Mouse (Mus musculus): ENCODE measurements around the gene Klk7. TPM values are rescaled to one million over a fixed set of nuclear protein-coding genes. Genes with fewer than 3 reads are reported as not detected.

Klk7 gene
- total RNA-seq (2023), result not detected in 2 replicates

GRCm38 (mm10) chr7:43810994-43811393 lies at the start of gene Klk7:
Gene Klk7, plus strand, starts transcription at chr7:43811294.

DNA sequence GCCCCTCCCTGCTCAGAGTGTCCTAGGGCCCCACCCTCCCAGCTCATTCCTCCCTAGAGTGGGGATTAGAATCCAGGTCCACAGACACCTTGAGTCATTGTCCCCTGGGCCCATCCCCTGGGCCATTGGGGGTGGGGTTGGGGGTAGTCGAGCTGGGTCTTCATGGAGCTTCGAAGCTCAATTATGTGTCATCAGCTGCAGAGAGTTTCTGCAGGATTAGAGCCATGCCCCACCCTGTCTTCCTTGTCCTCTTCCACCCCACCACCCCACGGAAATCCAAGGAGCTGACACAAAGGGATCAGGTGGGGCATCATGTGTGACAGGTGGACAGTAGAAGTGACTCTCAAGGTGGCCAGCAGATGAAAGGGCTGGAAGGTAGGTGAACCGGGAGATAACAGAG lies 42.5 kb upstream of the Klk7 start, which contains the start of gene Klk12:
Gene Klk12, plus strand, starts transcription at position 301 of the 400 bp plus-strand sequence.

DNA sequence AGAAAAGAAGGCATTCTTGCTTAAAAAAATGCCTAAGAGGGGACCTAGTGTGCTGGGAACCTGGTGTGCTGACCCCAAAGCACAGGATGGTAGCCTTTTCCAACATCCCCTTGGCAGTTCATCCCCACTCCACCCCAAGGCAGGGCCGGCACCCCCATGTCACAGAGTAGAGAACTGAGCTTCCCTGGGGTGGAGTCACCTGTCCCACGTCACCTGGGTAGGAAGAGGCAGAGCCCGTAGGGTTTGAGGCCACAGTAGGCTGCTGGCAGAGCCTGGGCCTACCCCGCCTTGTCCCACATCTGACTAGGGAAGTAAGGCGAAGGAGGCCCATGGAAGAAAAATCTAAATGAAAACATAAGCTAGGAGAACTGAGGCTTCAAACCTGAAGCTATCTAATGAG lies 36.7 kb upstream of the Klk7 start, which contains the start of gene Klk11:
Gene Klk11, plus strand, starts transcription at position 241 of the 400 bp plus-strand sequence.

GRCm38 (mm10) chr7:43780746-43781145 lies 30.3 kb upstream of the Klk7 start, which contains the start of gene Klk10:
Gene Klk10, plus strand, starts transcription at chr7:43781035.

DNA sequence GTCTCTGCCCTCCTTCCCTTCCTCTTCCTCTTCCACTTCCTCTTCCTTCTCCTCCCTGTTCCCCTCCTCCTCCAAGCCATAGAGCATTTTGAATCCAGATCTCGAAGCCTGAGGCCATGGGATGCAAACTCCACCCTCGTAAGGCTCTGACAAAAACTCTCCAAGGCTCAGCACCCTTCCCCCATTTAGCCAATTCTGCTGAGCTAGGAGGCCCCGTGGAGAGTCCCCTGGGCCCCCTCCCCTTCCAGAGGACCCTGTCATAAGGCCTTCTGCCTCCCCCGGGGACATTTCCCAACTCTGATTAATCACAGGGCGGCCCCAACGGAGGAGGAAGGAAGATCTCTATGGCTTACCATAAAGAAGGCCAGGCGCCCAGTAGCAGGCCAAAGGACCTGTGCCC lies 19.5 kb upstream of the Klk7 start, which contains the start of gene Klk9:
Gene Klk9, plus strand, starts transcription at position 301 of the 400 bp plus-strand sequence.

DNA sequence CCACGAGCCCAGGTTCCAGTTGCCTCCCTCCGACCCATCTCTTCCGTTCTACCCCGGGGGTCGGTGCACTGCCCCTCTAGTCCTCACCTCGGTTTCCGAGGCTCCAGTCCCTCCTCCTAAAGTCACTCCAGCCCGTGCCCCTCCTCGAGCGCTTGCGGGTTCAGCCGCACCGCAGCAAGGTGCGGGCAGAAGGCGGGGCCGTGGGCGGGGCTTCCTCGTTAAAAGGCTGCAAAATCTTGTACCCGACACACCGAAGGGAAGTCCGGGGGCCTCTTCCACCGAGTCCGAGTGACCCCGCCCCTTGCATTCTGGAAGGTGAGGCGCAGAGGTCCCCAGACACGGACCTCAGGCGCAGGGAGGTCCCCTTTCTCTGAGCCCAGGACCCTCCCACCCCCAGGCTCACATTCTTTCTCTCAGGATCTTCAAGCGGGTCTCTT lies 13.7 kb upstream of the Klk7 start, which contains the start of gene Klk8:
Gene Klk8, plus strand, starts transcription at position 245 of the 437 bp plus-strand sequence.

GRCm38 (mm10) chr7:43824199-43824598 lies 13.1 kb downstream of the Klk7 start, which contains the start of gene Klk6:
Gene Klk6, plus strand, starts transcription at chr7:43824499.

GRCm38 (mm10) chr7:43841701-43842100 lies 30.6 kb downstream of the Klk7 start, which contains the start of gene Klk5:
Gene Klk5, plus strand, starts transcription at chr7:43841971.

Other genes starting within 250 kb of the Klk7 start
- gene Zfp658, start 249.0 kb upstream of the Klk7 start, total RNA-seq (2023), result 3.1 and 3.6 TPM in 2 replicates
- gene Zfp719, start 231.7 kb upstream of the Klk7 start, total RNA-seq (2023), result 11.0 and 12.6 TPM in 2 replicates
- 0.41 and 0.63 TPM in 2 replicates for gene Zfp819, start 204.1 kb upstream of the Klk7 start, total RNA-seq (2023)
- gene Ceacam18, start 176.6 kb upstream of the Klk7 start, total RNA-seq (2023), result not detected in 2 replicates
- gene Siglece, start 151.1 kb upstream of the Klk7 start, total RNA-seq (2023), result 153 and 158 TPM in 2 replicates
- 2.6 and 3.2 TPM in 2 replicates for gene Ctu1, start 139.3 kb upstream of the Klk7 start, total RNA-seq (2023)
- gene Klk14, start 120.9 kb upstream of the Klk7 start, total RNA-seq (2023), result not detected in 2 replicates
- gene Klk13, start 98.7 kb upstream of the Klk7 start, total RNA-seq (2023), result not detected in 2 replicates
- not detected in 2 replicates for gene Klk12, start 42.4 kb upstream of the Klk7 start, total RNA-seq (2023)
- not detected in 2 replicates for gene Klk11, start 36.7 kb upstream of the Klk7 start, total RNA-seq (2023)
- not detected in 2 replicates for gene Klk10, start 30.3 kb upstream of the Klk7 start, total RNA-seq (2023)
- gene Klk9, start 19.4 kb upstream of the Klk7 start, total RNA-seq (2023), result not detected in 2 replicates
- 1.4 and 1.7 TPM in 2 replicates for gene Klk8, start 13.7 kb upstream of the Klk7 start, total RNA-seq (2023)
- gene Klk6, start 13.2 kb downstream of the Klk7 start, total RNA-seq (2023), result not detected in 2 replicates
- not detected in 2 replicates for gene Klk5, start 30.7 kb downstream of the Klk7 start, total RNA-seq (2023)
- not detected in 2 replicates for gene Klk4, start 69.9 kb downstream of the Klk7 start, total RNA-seq (2023)
- not detected in 2 replicates for gene Klk15, start 122.4 kb downstream of the Klk7 start, total RNA-seq (2023)
- not detected in 2 replicates for gene Klk1b8, start 139.4 kb downstream of the Klk7 start, total RNA-seq (2023)
- not detected in 2 replicates for gene Klk1b1, start 155.5 kb downstream of the Klk7 start, total RNA-seq (2023)
- not detected in 2 replicates for gene Klk1b9, start 164.8 kb downstream of the Klk7 start, total RNA-seq (2023)
- gene Klk1b11, start 184.6 kb downstream of the Klk7 start, total RNA-seq (2023), result not detected in 2 replicates
- gene Klk1b26, start 200.9 kb downstream of the Klk7 start, total RNA-seq (2023), result not detected in 2 replicates
- gene Klk1b27, start 241.0 kb downstream of the Klk7 start, total RNA-seq (2023), result not detected in 2 replicates

Data from neutrophil, adult 65 days (primary cell).